Mouse (Mus musculus): Measurements from ENCODE around the gene Lrig2. TPM values are rescaled to one million over a fixed set of nuclear protein-coding genes. Genes with fewer than 3 reads are reported as not detected.

Lrig2 gene
- polyA plus RNA-seq, 1 experiment from 2014 or later, result 19.5 TPM

DNA sequence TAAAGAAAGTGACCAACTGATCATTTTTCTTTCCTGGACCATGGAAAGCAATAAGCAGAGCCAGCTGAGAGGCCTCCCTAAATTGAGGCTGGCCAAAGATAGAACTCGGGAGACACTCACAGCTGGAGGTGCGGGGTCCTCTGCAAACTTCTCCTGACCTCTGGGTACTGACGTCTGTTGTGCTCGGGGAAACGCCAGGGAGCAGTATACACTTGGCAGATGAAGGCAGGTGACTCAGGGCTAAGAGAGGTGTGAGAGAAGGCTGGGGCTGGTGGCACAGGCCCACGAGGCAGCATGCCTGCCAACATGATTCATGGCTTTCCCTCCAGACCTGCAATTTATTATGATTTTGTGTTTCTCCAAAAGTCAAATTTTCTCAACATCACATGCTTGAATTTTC, 66.1 kb downstream of the Lrig2 start:
- 51% methylated on average over 6 of the region's 6 CpGs for WGBS
- no peak for ATAC-seq (ENCODE audit: insufficient number of reproducible peaks, low FRiP score, low TSS enrichment, low read depth)
- Histone ChIP-seq H3K9ac (no peak overlapping the region), H3K27ac (replicated peaks) (no peak overlapping the region), H3K4me1 (peaks cover 12% of the 10 kb centered on the region), H3K36me3 (no peaks in the 10 kb centered on the region), H3K4me2 (replicated peaks) (no peak overlapping the region), H3K9me3 (replicated peaks) (no peaks in the 10 kb centered on the region), H3K4me3 (replicated peaks) (no peak overlapping the region), H3K27me3 (no peaks in the 10 kb centered on the region)

DNA sequence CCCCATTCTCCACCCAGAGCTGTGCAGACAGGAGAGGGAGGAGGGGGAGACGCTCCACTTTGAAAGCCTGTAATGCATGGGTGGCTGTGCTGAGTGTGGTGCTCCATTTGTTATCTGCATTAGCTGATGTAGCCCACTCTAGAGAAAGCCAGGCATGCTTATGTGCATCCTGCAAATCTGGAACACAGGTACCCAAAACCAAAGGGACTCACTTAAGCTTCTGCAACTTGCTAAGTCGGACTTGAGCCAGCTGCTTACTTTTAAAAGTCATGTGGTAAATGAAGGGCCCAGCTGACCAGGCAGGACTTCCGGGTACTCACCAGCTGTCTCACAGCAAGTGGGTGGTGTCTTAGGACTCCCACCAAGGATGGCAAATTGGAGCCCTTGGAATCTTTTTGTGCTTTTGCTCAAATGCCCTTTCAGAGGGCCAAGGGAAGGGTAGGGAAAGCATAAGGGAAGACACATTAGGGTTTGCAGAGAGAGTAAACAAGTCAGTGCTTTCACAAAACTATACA, 66.7 kb downstream of the Lrig2 start:
- Histone ChIP-seq H3K4me2 (replicated peaks) (no peak overlapping the region), H3K27me3 (no peaks in the 10 kb centered on the region), H3K4me1 (peaks cover 12% of the 10 kb centered on the region), H3K36me3 (no peaks in the 10 kb centered on the region), H3K4me3 (replicated peaks) (no peak overlapping the region), H3K9me3 (replicated peaks) (no peaks in the 10 kb centered on the region), H3K27ac (replicated peaks) (no peak overlapping the region), H3K9ac (no peak overlapping the region)
- ATAC-seq (ENCODE audit: insufficient number of reproducible peaks, low FRiP score, low TSS enrichment, low read depth), result no peak
- 65% methylated on average over 3 of the region's 3 CpGs for whole genome bisulfite sequencing

DNA sequence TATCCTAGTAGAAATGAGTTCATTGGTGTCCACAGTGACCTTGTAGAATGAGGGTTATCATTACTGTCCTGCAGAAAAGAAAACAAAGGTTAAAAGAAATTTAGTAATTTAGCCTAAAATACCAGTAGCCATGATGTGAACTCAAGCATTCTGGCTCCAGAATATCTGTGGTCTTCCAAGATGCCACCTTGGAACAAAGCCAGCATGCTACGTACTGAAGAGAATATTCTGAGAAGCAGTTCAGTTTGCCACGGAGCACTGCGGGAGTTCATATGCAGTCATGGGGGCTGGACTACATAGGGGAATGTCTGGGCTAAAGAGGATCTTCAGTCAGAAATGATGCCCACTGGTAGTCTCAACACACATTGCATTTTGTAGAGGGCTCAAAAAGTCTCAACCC, 67.6 kb downstream of the Lrig2 start:
- Histone ChIP-seq H3K9me3 (replicated peaks) (no peaks in the 10 kb centered on the region), H3K9ac (no peak overlapping the region), H3K4me1 (peaks cover 12% of the 10 kb centered on the region), H3K27me3 (no peaks in the 10 kb centered on the region), H3K4me2 (replicated peaks) (no peak overlapping the region), H3K4me3 (replicated peaks) (no peak overlapping the region), H3K36me3 (no peaks in the 10 kb centered on the region), H3K27ac (replicated peaks) (no peak overlapping the region)
- ATAC-seq (ENCODE audit: insufficient number of reproducible peaks, low FRiP score, low TSS enrichment, low read depth), result no peak
- WGBS, result 68% methylated on average over 3 of the region's 3 CpGs

DNA sequence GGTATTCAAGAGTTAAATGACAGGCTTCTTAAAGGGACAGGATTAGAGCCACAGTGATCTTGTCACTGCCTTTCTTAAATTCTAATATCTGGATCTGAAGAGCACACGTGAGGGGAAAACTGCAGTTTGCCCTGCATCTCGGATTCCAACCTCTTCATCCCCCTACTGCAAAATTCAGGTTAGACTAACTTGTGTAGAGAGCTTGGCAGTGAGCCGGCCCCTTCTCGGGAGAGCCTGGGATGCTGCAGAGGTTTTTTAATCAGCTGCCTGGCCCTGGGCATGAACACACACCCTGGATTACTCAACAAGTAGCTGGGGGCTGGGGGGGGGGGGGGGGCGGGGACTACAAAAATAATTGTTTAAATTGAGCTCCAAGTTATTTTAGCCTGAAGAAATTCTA, 69.4 kb downstream of the Lrig2 start:
- ATAC-seq (ENCODE audit: insufficient number of reproducible peaks, low FRiP score, low TSS enrichment, low read depth), result no peak
- Histone ChIP-seq H3K9ac (0 out of 2 replicates have a peak overlapping the region, but pooled peaks have one; percentile 15), H3K27ac (replicated peaks) (peak overlapping the region; percentile 63; the same call in 1 of the 2 replicates), H3K36me3 (no peaks in the 10 kb centered on the region), H3K4me2 (replicated peaks) (peak overlapping the region; percentile 50), H3K4me3 (replicated peaks) (peak overlapping the region; percentile 24), H3K9me3 (replicated peaks) (no peaks in the 10 kb centered on the region), H3K4me1 (peaks cover 12% of the 10 kb centered on the region), H3K27me3 (no peaks in the 10 kb centered on the region)
- 5% methylated on average over 5 of the region's 5 CpGs for WGBS

DNA sequence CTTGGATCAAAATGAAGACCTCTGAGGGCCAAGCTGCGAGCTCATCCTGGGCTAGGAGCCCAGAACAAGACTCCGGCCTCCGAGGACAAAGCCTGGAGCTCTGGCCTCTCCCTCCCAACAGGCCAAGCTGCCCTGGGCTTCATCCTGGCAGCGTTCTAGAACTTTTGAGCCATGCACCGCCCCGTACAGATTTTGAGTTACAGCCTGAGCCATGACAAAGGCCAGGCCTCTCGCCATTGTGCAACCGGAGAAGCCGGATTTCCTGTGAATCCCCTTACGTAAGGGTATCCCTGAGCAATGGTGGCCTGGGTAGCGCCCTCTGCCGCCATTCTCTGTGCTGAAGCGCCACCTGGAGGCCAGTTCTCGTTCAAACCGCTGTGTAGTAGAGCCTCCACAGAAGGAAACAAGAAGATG, 69.8 kb downstream of the Lrig2 start:
- no peaks in the 10 kb centered on the region for H3K27me3 ChIP-seq
- WGBS, result 12% methylated on average over 15 of the region's 15 CpGs
- peak overlapping the region; percentile 50 for H3K4me2 ChIP-seq (replicated peaks)
- H3K4me3 ChIP-seq (replicated peaks), result peak overlapping the region; percentile 24
- ATAC-seq (ENCODE audit: insufficient number of reproducible peaks, low FRiP score, low TSS enrichment, low read depth), result peak; percentile 86
- no peaks in the 10 kb centered on the region for H3K9me3 ChIP-seq (replicated peaks)
- H3K36me3 ChIP-seq, result no peaks in the 10 kb centered on the region
- H3K9ac ChIP-seq, result 0 out of 2 replicates have a peak overlapping the region, but pooled peaks have one; percentile 13
- peak overlapping the region; percentile 63 for H3K27ac ChIP-seq (replicated peaks)
- H3K4me1 ChIP-seq, result peaks cover 12% of the 10 kb centered on the region

DNA sequence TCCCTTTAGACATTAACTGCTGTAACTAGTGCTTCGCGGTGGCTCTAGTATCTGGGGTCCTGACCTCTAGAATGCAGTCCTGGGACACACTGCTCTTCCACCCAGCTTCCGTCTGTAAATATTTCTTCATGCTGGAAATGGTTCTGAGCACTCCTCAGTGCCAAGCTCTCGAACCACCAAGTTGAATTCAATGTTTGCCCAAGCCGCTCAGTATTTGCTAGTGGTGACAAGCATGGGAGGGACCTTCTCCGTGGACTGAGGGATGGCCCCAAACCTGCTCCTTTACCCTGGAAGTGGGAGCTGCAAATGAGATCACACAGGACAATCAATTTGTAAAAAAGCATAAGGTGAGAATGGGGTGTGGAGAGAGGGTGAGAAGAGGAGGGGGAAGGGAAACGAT, 70.3 kb downstream of the Lrig2 start:
- H3K9ac ChIP-seq, result no peak overlapping the region
- WGBS, result 81% methylated on average over 7 of the region's 7 CpGs
- H3K4me3 ChIP-seq (replicated peaks), result peak overlapping the region; percentile 24

DNA sequence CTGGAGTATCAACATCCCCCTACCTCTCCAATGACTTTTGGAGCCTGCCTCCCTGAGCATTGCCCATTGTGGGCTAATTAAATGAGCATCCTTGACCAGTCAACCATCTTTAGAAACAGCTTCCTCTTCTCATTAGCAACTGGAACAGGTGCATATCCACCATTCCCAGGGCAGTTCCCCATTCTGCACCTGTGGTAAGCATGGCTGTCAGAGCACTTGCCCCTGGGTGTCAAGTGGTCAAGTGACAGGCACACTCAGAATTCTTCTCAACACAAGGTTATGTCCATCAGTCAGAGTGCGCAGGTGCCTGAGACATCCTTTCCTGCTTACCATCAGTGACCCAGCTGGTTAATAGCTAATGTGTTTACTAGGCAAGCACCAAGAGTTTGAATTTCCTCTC, 72.9 kb downstream of the Lrig2 start:
- Histone ChIP-seq H3K4me2 (replicated peaks) (no peak overlapping the region), H3K27me3 (no peaks in the 10 kb centered on the region), H3K4me1 (peaks cover 16% of the 10 kb centered on the region), H3K4me3 (replicated peaks) (no peak overlapping the region), H3K36me3 (no peaks in the 10 kb centered on the region), H3K27ac (replicated peaks) (no peak overlapping the region), H3K9me3 (replicated peaks) (no peaks in the 10 kb centered on the region), H3K9ac (no peak overlapping the region)
- ATAC-seq (ENCODE audit: insufficient number of reproducible peaks, low FRiP score, low TSS enrichment, low read depth), result no peak
- WGBS, result 86% methylated on average over 1 of the region's 1 CpGs

More for the DNA sequence above, 70.3 kb downstream of the Lrig2 start:
- Histone ChIP-seq H3K4me1 (peaks cover 12% of the 10 kb centered on the region), H3K9me3 (replicated peaks) (no peaks in the 10 kb centered on the region), H3K27me3 (no peaks in the 10 kb centered on the region), H3K4me2 (replicated peaks) (peak overlapping the region; percentile 50), H3K36me3 (no peaks in the 10 kb centered on the region), H3K27ac (replicated peaks) (peak overlapping the region; percentile 63)
- ATAC-seq (ENCODE audit: insufficient number of reproducible peaks, low FRiP score, low TSS enrichment, low read depth), result no peak

DNA sequence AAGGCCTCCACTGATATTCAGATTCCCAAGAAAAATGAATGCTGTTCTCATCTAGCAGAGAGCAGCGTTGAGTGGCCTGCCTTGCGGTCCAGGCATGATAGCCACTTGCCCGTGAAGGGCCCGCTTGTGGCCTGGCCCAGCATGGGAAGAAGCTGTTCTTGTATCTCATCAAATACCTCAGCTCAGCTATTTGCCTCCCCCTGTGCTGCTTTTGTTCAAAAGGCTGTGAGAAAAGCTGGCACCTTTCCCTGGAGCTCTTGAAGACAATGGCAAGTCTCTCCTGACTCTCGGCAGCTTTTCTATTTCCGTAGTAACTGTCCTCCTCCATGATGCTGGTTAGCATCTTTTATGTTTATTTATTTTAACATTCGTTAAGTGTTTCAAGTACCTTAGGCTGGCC, 74.1 kb downstream of the Lrig2 start:
- WGBS, result 66% methylated on average over 7 of the region's 7 CpGs
- Histone ChIP-seq H3K9me3 (replicated peaks) (no peaks in the 10 kb centered on the region), H3K4me1 (peaks cover 16% of the 10 kb centered on the region), H3K9ac (no peak overlapping the region), H3K4me2 (replicated peaks) (no peak overlapping the region), H3K27me3 (no peaks in the 10 kb centered on the region), H3K4me3 (replicated peaks) (no peak overlapping the region), H3K27ac (replicated peaks) (no peak overlapping the region), H3K36me3 (no peaks in the 10 kb centered on the region)
- ATAC-seq (ENCODE audit: insufficient number of reproducible peaks, low FRiP score, low TSS enrichment, low read depth), result no peak

DNA sequence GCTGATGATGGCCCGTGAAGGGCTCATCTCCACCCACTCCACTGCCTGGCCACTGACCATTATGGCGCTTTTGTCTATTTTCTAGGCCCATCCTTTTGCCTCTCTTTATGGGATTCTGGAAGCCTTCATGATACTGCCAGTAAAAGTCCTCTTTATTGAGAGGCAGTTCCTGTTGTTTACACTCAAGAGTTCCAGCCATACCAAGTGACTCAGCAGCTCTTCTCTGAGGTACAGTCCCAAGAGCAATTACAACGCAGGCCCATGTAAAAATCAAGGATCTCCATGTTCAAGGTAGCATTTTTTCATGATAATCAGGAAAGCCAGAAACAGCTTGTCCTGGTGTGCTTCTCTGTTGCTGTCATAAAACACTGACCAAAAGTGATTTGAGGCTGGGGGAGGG, 75.8 kb downstream of the Lrig2 start:
- ATAC-seq (ENCODE audit: insufficient number of reproducible peaks, low FRiP score, low TSS enrichment, low read depth), result no peak

DNA sequence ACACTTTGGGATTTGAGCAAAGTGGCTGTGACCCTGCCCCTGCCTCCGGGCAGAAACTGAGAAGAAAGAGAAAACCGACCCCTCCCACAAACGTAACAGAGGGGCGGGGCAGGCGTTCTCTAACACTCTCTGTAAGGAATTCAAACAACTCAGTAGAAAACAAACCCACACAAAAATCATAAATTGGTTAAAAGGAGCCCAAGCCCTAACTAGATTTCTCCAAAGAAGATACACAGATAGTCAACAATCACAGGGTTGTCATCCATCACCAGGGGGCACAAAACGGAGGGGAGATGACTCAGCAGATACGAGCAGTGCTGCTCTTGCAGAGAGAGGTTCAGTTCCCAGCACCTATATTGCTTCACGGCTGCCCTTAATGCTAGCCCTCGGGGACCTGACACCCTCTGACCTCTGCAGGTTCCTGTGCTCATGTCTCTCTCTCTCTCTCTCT, 77.4 kb downstream of the Lrig2 start:
- no peak for ATAC-seq (ENCODE audit: insufficient number of reproducible peaks, low FRiP score, low TSS enrichment, low read depth)
- Histone ChIP-seq H3K4me2 (replicated peaks) (peak overlapping the region; percentile 44), H3K9ac (no peak overlapping the region; the same call in 1 of the 2 replicates), H3K9me3 (replicated peaks) (no peaks in the 10 kb centered on the region), H3K4me1 (peaks cover 17% of the 10 kb centered on the region; the same call in 1 of the 2 replicates), H3K36me3 (no peaks in the 10 kb centered on the region), H3K27ac (replicated peaks) (no peak overlapping the region), H3K4me3 (replicated peaks) (peak overlapping the region; percentile 32), H3K27me3 (no peaks in the 10 kb centered on the region)
- 3% methylated on average over 9 of the region's 9 CpGs for WGBS

More for the DNA sequence above, 75.8 kb downstream of the Lrig2 start:
- Histone ChIP-seq H3K4me1 (peaks cover 15% of the 10 kb centered on the region; the same call in 1 of the 2 replicates), H3K9me3 (replicated peaks) (no peaks in the 10 kb centered on the region), H3K9ac (no peak overlapping the region), H3K27ac (replicated peaks) (no peak overlapping the region), H3K27me3 (no peaks in the 10 kb centered on the region), H3K36me3 (no peaks in the 10 kb centered on the region), H3K4me3 (replicated peaks) (no peak overlapping the region), H3K4me2 (replicated peaks) (no peak overlapping the region)
- WGBS, result 93% methylated on average over 3 of the region's 3 CpGs

DNA sequence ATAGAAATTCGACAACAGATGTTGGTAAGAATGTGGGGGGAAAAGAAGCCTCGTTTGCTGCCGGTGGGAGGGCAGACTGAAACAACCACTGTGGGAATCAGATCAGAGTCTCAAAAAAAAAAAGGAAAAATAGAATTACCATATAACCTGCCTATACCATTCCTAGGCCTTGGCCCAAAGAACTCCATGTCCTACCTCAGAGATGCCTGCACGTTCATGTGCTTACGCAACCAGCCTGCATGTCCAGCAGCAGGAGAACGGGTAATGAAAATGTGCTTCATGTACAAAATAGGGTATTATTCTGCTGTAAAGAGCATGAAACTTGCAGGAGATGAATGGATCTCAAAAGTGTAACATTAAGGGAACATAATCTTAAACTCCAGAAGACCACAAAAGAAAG, 79.1 kb downstream of the Lrig2 start:
- H3K9me3 ChIP-seq (replicated peaks), result no peaks in the 10 kb centered on the region
- WGBS, result 62% methylated on average over 6 of the region's 6 CpGs
- ATAC-seq (ENCODE audit: insufficient number of reproducible peaks, low FRiP score, low TSS enrichment, low read depth), result no peak

DNA sequence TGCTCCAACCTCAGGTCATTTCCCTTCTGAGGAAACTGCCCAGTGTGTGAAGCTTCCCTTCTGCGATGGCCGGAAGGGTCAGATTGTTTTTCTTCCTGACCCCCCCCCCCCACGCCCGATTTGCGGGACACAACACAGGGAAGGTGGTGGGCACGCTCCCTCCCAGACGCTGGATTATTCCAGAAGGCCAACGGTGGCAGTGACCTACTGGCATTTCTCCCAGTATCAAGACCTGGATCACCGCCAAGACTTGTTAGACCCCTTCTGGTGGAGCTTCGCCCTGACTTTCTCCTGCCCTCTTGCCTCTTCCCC, 79.9 kb downstream of the Lrig2 start:
- Histone ChIP-seq H3K9ac (no peak overlapping the region), H3K4me1 (peaks cover 17% of the 10 kb centered on the region; the same call in 1 of the 2 replicates), H3K27me3 (no peaks in the 10 kb centered on the region), H3K36me3 (no peaks in the 10 kb centered on the region), H3K4me2 (replicated peaks) (no peak overlapping the region), H3K9me3 (replicated peaks) (no peaks in the 10 kb centered on the region), H3K27ac (replicated peaks) (no peak overlapping the region), H3K4me3 (replicated peaks) (no peak overlapping the region)
- 24% methylated on average over 10 of the region's 10 CpGs for WGBS
- no peak; the same call in 1 of the 2 replicates for ATAC-seq (ENCODE audit: insufficient number of reproducible peaks, low FRiP score, low TSS enrichment, low read depth)

More for the DNA sequence above, 79.1 kb downstream of the Lrig2 start:
- no peaks in the 10 kb centered on the region for H3K36me3 ChIP-seq
- no peaks in the 10 kb centered on the region for H3K27me3 ChIP-seq
- no peak overlapping the region for H3K4me3 ChIP-seq (replicated peaks)
- H3K27ac ChIP-seq (replicated peaks), result no peak overlapping the region
- H3K9ac ChIP-seq, result no peak overlapping the region
- H3K4me1 ChIP-seq, result peaks cover 17% of the 10 kb centered on the region; the same call in 1 of the 2 replicates
- H3K4me2 ChIP-seq (replicated peaks), result no peak overlapping the region
